Mouse (Mus musculus) MEL (cell line): ENCODE results near the gene Cflar. TPM values are rescaled to one million over a fixed set of nuclear protein-coding genes. Genes with fewer than 3 reads are reported as not detected.

Experiments used
- DNase-seq: peaks from one replicate; pipeline ENCODE4 v3.0.0; 2011; ENCODE audit warnings: low read depth, low spot score
- H3K27ac ChIP-seq: 2 replicates; pipeline ENCODE4 v1.5.1; 2012; ENCODE audit warnings: low read depth, mild to moderate bottlenecking, control low read depth, low read length, moderate library complexity; ENCODE audit not compliant: control insufficient read depth
- H3K27me3 ChIP-seq, 2 experiments: fragments of 150-350 bp in 1 of 2; sonication (generic) in 1 of 2; 2 replicates each; pipeline ENCODE4 v1.6.1; 2012; ENCODE audit warnings: low read length in 2 of 2, mild to moderate bottlenecking in 2 of 2, improper control_type of control experiment in 1 of 2, moderate library complexity in 1 of 2; ENCODE audit not compliant: insufficient read depth in 2 of 2, control insufficient read depth in 1 of 2
- H3K36me3 ChIP-seq, 2 experiments: 2 replicates each; pipeline ENCODE4 v1.6.1; 2012 to 2014; ENCODE audit warnings: low read length in 2 of 2, improper control_type of control experiment in 1 of 2, inconsistent platforms in 1 of 2, mild to moderate bottlenecking in 1 of 2; ENCODE audit not compliant: insufficient read depth in 2 of 2, control insufficient read depth in 1 of 2
- H3K4me1 ChIP-seq, 2 experiments: fragments of 150-350 bp in 1 of 2; sonication (generic) in 1 of 2; 2 replicates each; pipeline ENCODE4 v1.6.1; 2012; ENCODE audit warnings: low read length in 2 of 2, improper control_type of control experiment in 1 of 2, mild to moderate bottlenecking in 1 of 2; ENCODE audit not compliant: insufficient read depth in 2 of 2, control insufficient read depth in 1 of 2
- H3K4me3 ChIP-seq, 2 experiments: fragments of 150-350 bp in 1 of 2; sonication (generic) in 1 of 2; 2 replicates each; pipeline ENCODE4 v1.5.1; 2012; ENCODE audit warnings: low read depth in 2 of 2, low read length in 2 of 2, mild to moderate bottlenecking in 2 of 2, moderate library complexity in 2 of 2, control low read depth in 1 of 2, improper control_type of control experiment in 1 of 2; ENCODE audit not compliant: control insufficient read depth in 1 of 2, insufficient read depth in 1 of 2
- H3K79me2 ChIP-seq: 2 replicates; pipeline ENCODE4 v1.6.1; 2012; ENCODE audit warnings: mild to moderate bottlenecking, low read length, moderate library complexity; ENCODE audit not compliant: control insufficient read depth, poor library complexity, insufficient read depth
- H3K9ac ChIP-seq: 2 replicates; pipeline ENCODE4 v1.6.1; 2012; ENCODE audit warnings: low read depth, mild to moderate bottlenecking, control low read depth, low read length, moderate library complexity; ENCODE audit not compliant: control insufficient read depth, poor library complexity, severe bottlenecking
- H3K9me3 ChIP-seq: fragments of 150-350 bp; sonication (generic); replicated peaks from 2 replicates; pipeline ENCODE4 v1.6.1; 2012; ENCODE audit warnings: mild to moderate bottlenecking, low read length, improper control_type of control experiment, moderate library complexity; ENCODE audit not compliant: insufficient read depth
- BHLHE40 ChIP-seq: IDR thresholded peaks from 2 replicates; pipeline ENCODE4 v1.6.1; 2012; ENCODE audit warnings: low read depth, mild to moderate bottlenecking, inconsistent platforms, low read length, improper control_type of control experiment, borderline replicate concordance
- CHD1 ChIP-seq: IDR thresholded peaks from 2 replicates; pipeline ENCODE4 v1.6.1; 2012; ENCODE audit warnings: low read depth, mild to moderate bottlenecking, inconsistent platforms, low read length, improper control_type of control experiment
- CHD2 ChIP-seq: IDR thresholded peaks from 2 replicates; pipeline ENCODE4 v1.6.1; 2011; ENCODE audit warnings: low read length, improper control_type of control experiment
- CTCF ChIP-seq, 3 experiments: IDR thresholded peaks in 2 of 3; conservative IDR thresholded peaks in 1 of 3; 2 replicates each; pipeline ENCODE4 v1.5.1; 2011 to 2012; ENCODE audit warnings: low read length in 3 of 3, low read depth in 2 of 3, mild to moderate bottlenecking in 2 of 3, improper control_type of control experiment in 1 of 3, inconsistent platforms in 1 of 3, mixed read lengths in 1 of 3, moderate library complexity in 1 of 3; ENCODE audit not compliant: control insufficient read depth in 1 of 3, insufficient read depth in 1 of 3, poor library complexity in 1 of 3, severe bottlenecking in 1 of 3
- ELF1 ChIP-seq: IDR thresholded peaks from 2 replicates; pipeline ENCODE4 v1.6.1; 2014; ENCODE audit warnings: low read depth, mild to moderate bottlenecking, inconsistent platforms, low read length, improper control_type of control experiment, moderate library complexity
- EP300 ChIP-seq, 2 experiments: IDR thresholded peaks; 2 replicates each; pipeline ENCODE4 v1.6.1; 2011; ENCODE audit warnings: improper control_type of control experiment in 2 of 2, low read length in 2 of 2, low read depth in 1 of 2, mild to moderate bottlenecking in 1 of 2
- ETS1 ChIP-seq: IDR thresholded peaks from 2 replicates; pipeline ENCODE4 v1.6.1; 2012; ENCODE audit warnings: low read depth, mild to moderate bottlenecking, inconsistent platforms, low read length, improper control_type of control experiment, moderate library complexity
- HCFC1 ChIP-seq: IDR thresholded peaks from 2 replicates; pipeline ENCODE4 v1.6.1; 2012; ENCODE audit warnings: low read depth, mild to moderate bottlenecking, inconsistent platforms, low read length, improper control_type of control experiment, moderate library complexity
- JUND ChIP-seq: IDR thresholded peaks from 2 replicates; pipeline ENCODE4 v1.6.1; 2011; ENCODE audit warnings: low read depth, mild to moderate bottlenecking, improper control_type of control experiment, low read length
- MAX ChIP-seq: IDR thresholded peaks from 2 replicates; pipeline ENCODE4 v1.6.1; 2011; ENCODE audit warnings: low read length, improper control_type of control experiment
- MEF2A ChIP-seq: IDR thresholded peaks from 2 replicates; pipeline ENCODE4 v1.6.1; 2014; ENCODE audit warnings: low read depth, mild to moderate bottlenecking, inconsistent platforms, low read length, improper control_type of control experiment; ENCODE audit not compliant: poor library complexity, insufficient replicate concordance, severe bottlenecking; ENCODE audit errors: extremely low read depth
- MXI1 ChIP-seq: IDR thresholded peaks from 2 replicates; pipeline ENCODE4 v1.6.1; 2011; ENCODE audit warnings: mild to moderate bottlenecking, low read depth, low read length, improper control_type of control experiment
- NELFE ChIP-seq: IDR thresholded peaks from 2 replicates; pipeline ENCODE4 v1.6.1; 2011; ENCODE audit warnings: low read depth, low read length, improper control_type of control experiment
- POLR2AphosphoS2 ChIP-seq: IDR thresholded peaks from 2 replicates; pipeline ENCODE4 v1.6.1; 2011; ENCODE audit warnings: low read length, improper control_type of control experiment
- POLR2AphosphoS5 ChIP-seq: IDR thresholded peaks from 2 replicates; pipeline ENCODE4 v1.6.1; 2012; ENCODE audit warnings: low read depth, borderline replicate concordance, mild to moderate bottlenecking, inconsistent platforms, low read length, moderate library complexity, mixed read lengths
- RAD21 ChIP-seq: IDR thresholded peaks from 2 replicates; pipeline ENCODE4 v1.6.1; 2011; ENCODE audit warnings: mild to moderate bottlenecking, low read depth, low read length, improper control_type of control experiment
- RCOR1 ChIP-seq: IDR thresholded peaks from 2 replicates; pipeline ENCODE4 v1.6.1; 2012; ENCODE audit warnings: low read depth, mild to moderate bottlenecking, inconsistent platforms, low read length, improper control_type of control experiment
- SIN3A ChIP-seq: IDR thresholded peaks from 2 replicates; pipeline ENCODE4 v1.6.1; 2012; ENCODE audit warnings: low read length, improper control_type of control experiment, inconsistent platforms
- TAL1 ChIP-seq: IDR thresholded peaks from 2 replicates; pipeline ENCODE4 v1.6.1; 2012; ENCODE audit warnings: mild to moderate bottlenecking, inconsistent platforms, low read length, moderate library complexity, mixed read lengths
- TBP ChIP-seq: IDR thresholded peaks from 2 replicates; pipeline ENCODE4 v1.8.0; 2011; ENCODE audit warnings: low read depth, low read length, improper control_type of control experiment
- ZC3H11A ChIP-seq: IDR thresholded peaks from 2 replicates; pipeline ENCODE4 v1.6.1; 2012; ENCODE audit warnings: low read depth, mild to moderate bottlenecking, inconsistent platforms, low read length, improper control_type of control experiment
- ZMIZ1 ChIP-seq: IDR thresholded peaks from 2 replicates; pipeline ENCODE4 v1.6.1; 2012; ENCODE audit warnings: low read depth, mild to moderate bottlenecking, inconsistent platforms, low read length, improper control_type of control experiment, moderate library complexity
- ZNF384 ChIP-seq: IDR thresholded peaks from 2 replicates; pipeline ENCODE4 v1.6.1; 2012; ENCODE audit warnings: low read depth, mild to moderate bottlenecking, inconsistent platforms, low read length, improper control_type of control experiment
- polyA plus RNA-seq, 2 experiments: library from polyadenylated mRNA; stranded (reverse) in 1 of 2; unstranded in 1 of 2; fragments of >175 nt in 1 of 2; fragments of >200 nt in 1 of 2; gene quantifications; 2 replicates each; pipeline versions ENCODE4 v1.2.1 to v1.2.4; 2012; ENCODE audit warnings: low replicate concordance in 2 of 2, low read depth in 1 of 2; ENCODE audit not compliant: insufficient read length in 2 of 2, insufficient read depth in 1 of 2, missing spikeins in 1 of 2
- total RNA-seq: library from RNA; depleted of rRNA; stranded (reverse); fragments of 300-350 nt; gene quantifications from 2 replicates; pipeline ENCODE4 v1.2.3, GENCODE M21; 2012

Cflar gene
- total and polyA plus RNA-seq, 3 experiments: 13.1 to 13.2 TPM; not detected in 1

- TF ChIP-seq MEF2A (no peak), ZC3H11A (no peak), JUND (peak; percentile 69; the same call in 1 of the 2 replicates), BHLHE40 (no peak), CHD1 (0 out of 2 replicates have a peak, but pooled peaks have one; percentile 81), CHD2 (no peak; the same call in 1 of the 2 replicates), RCOR1 (no peak), POLR2AphosphoS5 (no peak), CTCF (IDR thresholded peaks at IDR 0.05 in 2 of 3, conservative IDR thresholded peaks at IDR 0.05 in 1 of 3; ENCODE audit: control insufficient read depth in 1 of 3, insufficient read depth in 1 of 3, low read depth in 2 of 3, low read length in 3 of 3, poor library complexity in 1 of 3, severe bottlenecking in 1 of 3) (no peak), EP300 (IDR thresholded peaks at IDR 0.05; ENCODE audit: low read depth in 1 of 2, low read length in 2 of 2) (no peak), HCFC1 (no peak), RAD21 (no peak), MAX (no peak), TAL1 (no peak)
- TF ChIP-seq, all 39 proteins: peak for 12
These were observed 1.1 kb downstream of the Cflar start (continued) for GRCm38 (mm10) chr1:58712076-58713061.

- no peaks in the 10 kb centered on the region for H3K9me3 ChIP-seq
- H3K4me1 ChIP-seq: peaks cover 26 to 31% of the 10 kb centered on the region in 2 experiments
- no peaks in the 10 kb centered on the region for H3K27me3 ChIP-seq
- peaks cover 27% of the 10 kb centered on the region for H3K79me2 ChIP-seq
- peak overlapping the region; percentile 87 for H3K27ac ChIP-seq
- peak; percentile 82; the same call in 1 of the 2 replicates for TF ChIP-seq CHD1
- TF ChIP-seq ELF1: peak; percentile 64
- TF ChIP-seq ZC3H11A: no peak
- TF ChIP-seq TBP: 0 out of 2 replicates have a peak, but pooled peaks have one; percentile 18
- TF ChIP-seq HCFC1: peak; percentile 28
- TF ChIP-seq MXI1: peak; percentile 30
- peak; percentile 10; the same call in 1 of the 2 replicates for TF ChIP-seq SIN3A
- no peak for TF ChIP-seq ETS1
- no peak for TF ChIP-seq POLR2AphosphoS2
- peak; percentile 56; the same call in 1 of the 2 replicates for TF ChIP-seq ZMIZ1
- no peak for TF ChIP-seq CHD2
- TF ChIP-seq NELFE: peak; percentile 35; the same call in 1 of the 2 replicates
- TF ChIP-seq BHLHE40: no peak
- peak; percentile 95 for TF ChIP-seq ZNF384
- H3K4me3 ChIP-seq: peak overlapping the region; percentile 76 to 97
- peak; percentile 78 for DNase-seq
- peaks cover 0 to 42% of the 10 kb centered on the region in 2 experiments; a peak in 3 of 4 replicates for H3K36me3 ChIP-seq
- peak overlapping the region; percentile 76 for H3K9ac ChIP-seq
These were observed 2.0 kb downstream of the Cflar start for GRCm38 (mm10) chr1:58713081-58713892.
